Mouse (Mus musculus) WW6 (cell line): ENCODE results near the gene Rmi2.
"Not testable (repeated sequence)": the region's sequence is repeated elsewhere in the genome, so short reads cannot be mapped to it uniquely, and the experiment has no call there.

ENCODE experiments used
- DNase-seq: peaks from one replicate; pipeline ENCODE4 v3.0.0-alpha.2; 2013; ENCODE audit warnings: low read depth, low spot score

The Rmi2 gene

GRCm38 (mm10) chr16:10827269-10827668 lies 7.6 kb upstream of the Rmi2 start:
- no peak for DNase-seq

DNA sequence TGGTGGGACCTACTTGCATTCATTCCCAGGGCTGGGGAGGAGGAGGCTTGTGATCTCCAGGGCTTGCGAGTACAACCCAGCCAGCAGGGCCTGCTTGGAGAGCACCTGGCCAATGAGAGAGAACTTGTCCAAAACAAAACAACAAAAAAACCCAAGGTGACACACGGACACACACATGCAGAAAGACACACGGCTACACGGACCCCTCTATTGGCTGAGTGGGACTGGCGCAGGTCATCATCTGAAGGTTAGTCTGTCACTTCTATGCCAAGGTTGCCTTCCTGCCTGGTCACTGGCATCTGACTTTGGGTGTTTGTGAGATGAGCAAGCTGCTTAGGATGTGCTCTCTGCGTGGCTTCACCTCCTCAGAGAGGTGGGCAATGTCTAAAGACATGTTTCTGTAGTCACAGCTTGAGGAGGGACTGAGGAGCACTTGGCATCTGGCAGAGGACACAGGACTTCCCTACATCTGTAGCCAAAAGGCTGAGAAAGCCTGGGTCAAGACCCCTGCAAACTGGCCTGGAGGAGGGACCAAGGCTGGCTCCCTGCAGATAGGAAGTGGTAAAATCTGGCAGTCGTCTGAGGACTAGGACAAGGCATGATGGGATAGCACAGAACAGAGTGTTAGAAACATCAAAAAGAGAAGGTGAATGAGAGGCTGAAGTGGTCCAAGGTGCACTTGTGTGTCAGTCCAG lies 6.9 kb upstream of the Rmi2 start:
- no peak for DNase-seq

DNA sequence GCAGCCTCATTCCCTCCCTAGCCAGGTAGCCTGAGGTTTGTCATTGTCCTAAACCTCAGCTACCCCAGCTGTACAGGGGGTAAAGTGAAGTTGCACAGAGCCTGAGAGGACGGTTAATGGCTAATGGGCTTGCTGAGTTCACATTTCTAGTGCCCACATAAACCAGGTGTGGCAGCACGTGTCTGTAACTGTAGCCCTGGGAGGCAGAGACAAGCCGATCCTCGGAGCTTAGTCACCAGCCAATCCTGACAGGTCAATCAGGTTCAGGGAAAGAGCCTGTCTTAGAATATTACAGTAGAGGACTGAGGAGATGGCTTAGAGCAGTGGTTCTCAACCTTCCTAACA lies 6.4 kb upstream of the Rmi2 start:
- DNase-seq: no peak

GRCm38 (mm10) chr16:10834542-10834910 lies 333 bp upstream of the Rmi2 start:
- no peak for DNase-seq

DNA sequence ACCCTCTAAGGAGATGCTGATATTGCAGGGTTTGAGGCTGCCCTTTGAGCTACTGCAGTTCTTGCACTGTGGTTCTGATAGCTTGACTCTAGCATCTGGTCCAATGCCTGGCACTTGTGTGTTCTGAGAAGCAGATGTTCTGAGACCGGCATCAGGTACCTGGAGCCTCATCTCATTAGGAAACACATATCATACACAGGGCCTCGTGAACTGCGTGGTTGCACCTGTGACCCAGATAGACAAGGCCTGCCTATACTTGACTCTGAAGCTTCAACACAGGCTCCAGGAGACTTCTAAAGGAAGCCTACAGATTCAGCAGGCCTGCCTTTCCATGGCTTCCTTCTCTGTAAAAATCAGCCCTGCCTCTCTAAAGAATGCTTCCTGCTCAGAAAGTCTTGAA lies 1.5 kb downstream of the Rmi2 start:
- no peak for DNase-seq

GRCm38 (mm10) chr16:10837250-10837649 lies 2.4 kb downstream of the Rmi2 start:
- DNase-seq: no peak

DNA sequence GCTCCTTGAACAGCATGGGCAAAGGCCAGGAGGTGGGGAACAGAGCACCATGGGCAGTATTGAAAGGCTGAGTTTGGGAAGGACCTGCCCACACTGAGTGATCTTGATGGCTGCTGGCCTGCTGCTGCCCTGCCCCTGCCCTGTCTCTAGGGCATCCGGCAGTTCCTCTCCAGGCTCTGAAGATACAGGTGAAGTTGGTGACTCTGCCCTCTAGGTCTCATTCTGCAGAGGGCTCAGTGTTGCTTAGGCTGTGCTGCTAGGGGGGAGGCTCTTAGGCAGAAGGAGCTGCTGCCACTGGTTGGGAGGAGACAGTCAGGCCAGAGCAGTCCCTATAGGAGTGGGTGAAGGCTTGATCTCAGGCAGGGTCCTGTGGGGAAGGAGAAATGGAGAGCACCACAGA lies 3.0 kb downstream of the Rmi2 start:
- DNase-seq: no peak

GRCm38 (mm10) chr16:10838487-10839245 lies 3.8 kb downstream of the Rmi2 start:
- DNase-seq: no peak

DNA sequence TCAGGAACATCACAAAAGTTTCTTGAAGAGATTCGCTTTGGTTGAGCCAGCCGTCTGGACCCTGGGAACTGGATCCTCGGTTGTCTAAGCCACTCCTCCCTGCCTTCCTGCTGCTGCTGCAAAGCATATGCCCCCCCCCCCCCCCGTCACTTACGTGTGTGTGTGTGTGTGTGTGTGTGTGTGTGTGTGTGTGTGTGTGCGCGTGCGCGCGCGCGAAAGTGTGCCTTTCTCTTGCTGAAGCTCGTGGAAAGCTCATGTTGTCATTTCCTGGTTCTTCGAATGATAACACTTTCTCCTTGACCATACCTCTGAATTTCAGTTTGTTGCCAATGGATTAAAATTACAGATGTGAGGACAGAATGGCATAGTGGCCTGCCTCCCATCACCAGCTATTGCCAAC lies 5.2 kb downstream of the Rmi2 start:
- DNase-seq: no peak

DNA sequence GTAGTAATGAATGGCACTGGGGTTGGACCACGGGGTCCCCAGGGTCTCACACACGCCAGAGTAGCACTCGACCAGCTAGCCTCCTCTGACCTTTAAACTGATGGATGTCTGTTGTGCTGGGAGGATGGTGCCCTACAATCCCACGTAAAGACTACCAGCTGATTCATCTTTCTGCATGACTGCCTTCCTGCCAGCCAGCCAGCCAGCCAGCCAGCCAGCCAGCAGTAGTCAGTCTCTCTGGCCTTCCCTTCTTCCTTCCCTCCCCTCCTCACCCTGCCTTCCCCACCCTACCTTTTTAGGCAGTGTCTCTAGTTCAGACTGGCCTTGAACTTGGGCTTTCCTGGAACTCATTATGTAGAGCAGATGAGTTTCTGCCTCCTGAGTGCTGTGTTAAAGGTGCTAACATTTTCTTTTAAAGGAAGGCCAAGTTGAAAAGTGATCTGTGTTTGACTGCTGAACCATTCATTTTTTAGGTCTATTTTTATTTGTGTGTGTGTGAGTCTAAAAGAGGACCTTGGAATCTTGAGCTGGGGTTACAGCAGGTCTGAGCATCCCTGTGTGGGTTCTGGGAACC lies 7.5 kb downstream of the Rmi2 start:
- no peak for DNase-seq

- DNase-seq: no peak
These were observed 8.8 kb downstream of the Rmi2 start for GRCm38 (mm10) chr16:10843486-10844318.

- DNase-seq: no peak
These were observed 9.4 kb downstream of the Rmi2 start for GRCm38 (mm10) chr16:10844319-10844670.

- no peak for DNase-seq
These were observed 11.1 kb downstream of the Rmi2 start for GRCm38 (mm10) chr16:10845952-10846351.

- peak; percentile 47 for DNase-seq
These were observed 11.6 kb downstream of the Rmi2 start for GRCm38 (mm10) chr16:10846503-10846902.

DNA sequence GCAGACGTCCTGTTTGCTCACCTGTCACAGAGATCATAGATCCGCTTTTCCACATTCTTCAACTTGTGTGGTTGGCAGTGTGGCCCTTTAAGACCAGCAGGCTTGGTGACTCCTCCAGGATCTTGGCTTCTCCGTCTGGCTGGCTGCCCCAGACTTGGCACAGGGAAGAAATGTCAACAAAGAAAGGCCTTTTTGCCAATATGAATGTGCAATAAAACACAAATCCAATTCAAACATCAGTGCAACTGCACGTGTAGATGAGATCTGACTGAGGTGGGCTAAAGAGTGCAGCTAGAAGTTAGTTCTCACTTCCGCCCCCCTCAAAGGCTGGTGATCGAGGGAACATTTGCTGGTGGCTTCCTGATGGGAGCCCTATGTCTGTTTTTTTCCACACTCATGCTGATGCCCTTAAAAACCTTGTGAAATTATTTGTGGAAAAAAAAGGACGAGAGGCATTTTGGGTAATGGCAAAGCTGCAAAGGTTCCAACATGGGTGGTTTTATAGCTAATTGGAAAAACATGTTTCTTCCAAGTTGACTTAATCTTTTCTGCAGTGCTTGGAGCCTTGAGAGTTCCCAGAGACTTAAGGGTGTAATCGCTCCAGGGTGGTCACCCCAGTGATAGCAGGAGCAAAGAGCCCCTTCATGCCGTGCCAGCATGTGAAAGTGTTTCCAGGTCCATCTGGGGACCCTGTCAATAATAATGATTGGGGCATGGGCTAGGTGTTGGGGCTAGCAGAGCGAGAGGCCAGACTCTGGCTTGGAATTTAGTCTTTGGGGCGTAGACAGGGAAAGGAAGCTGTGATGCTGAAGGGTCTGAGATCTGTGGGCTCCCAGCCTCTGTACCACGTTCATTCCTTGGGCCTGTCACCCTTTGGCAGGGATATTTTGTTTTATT lies 15.4 kb downstream of the Rmi2 start:
- no peak for DNase-seq

- no peak for DNase-seq
These were observed 16.0 kb downstream of the Rmi2 start for GRCm38 (mm10) chr16:10850905-10851304.

GRCm38 (mm10) chr16:10852216-10852615 lies 17.4 kb downstream of the Rmi2 start:
- DNase-seq: not testable (repeated sequence)

- DNase-seq: no peak
These were observed 24.9 kb downstream of the Rmi2 start for GRCm38 (mm10) chr16:10859726-10860245.

DNA sequence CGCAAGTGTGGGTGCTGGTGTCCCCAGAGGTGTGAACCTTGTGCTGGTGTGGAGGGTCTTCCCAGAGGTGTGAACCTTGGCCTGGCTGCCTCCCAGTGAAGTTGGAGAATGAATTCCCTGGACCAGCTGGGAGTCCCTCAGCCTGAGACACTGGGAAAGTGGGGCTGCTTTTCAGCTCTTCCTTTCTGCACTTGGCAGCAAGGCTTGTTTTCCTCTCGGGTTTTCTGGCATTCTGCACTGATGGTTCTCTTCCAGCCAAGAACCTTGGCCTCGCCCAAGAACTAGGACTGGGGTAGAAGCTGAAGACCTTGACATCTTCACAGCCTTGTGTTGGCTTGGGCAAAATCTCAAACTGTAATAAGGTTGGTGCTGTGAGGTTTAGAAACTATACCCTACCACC lies 26.5 kb downstream of the Rmi2 start:
- no peak for DNase-seq

GRCm38 (mm10) chr16:10864833-10865591 lies 30.2 kb downstream of the Rmi2 start:
- no peak for DNase-seq
